Mouse (Mus musculus): ENCODE results near the gene Fgb.

Gene Fgb

DNA sequence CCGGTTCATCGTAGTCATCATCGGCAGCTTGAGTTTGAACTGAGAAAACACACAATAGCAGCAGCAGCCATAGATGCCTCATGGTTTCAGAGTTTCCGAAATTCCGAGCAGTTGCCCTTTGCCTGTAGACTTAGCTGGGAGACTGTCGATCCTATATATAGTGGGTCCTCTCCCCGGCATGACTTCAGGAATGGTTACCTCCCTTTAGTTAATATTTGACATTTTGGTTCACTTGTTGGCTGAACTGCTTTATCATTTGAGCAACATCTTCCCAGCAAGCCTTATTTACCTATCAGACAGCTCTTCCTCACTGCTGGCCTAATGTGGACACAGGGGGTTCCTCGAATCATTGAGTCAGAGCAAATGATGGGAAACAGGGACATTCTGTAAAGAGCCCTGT is at the start of gene Fgb:
Fgb (minus strand) TSS at position 184 of the 400 bp plus-strand sequence.
- DNase-seq, result no peak

- DNase-seq, result no peak
Observed at GRCm38 (mm10) chr3:83099139-83099538, 49.5 kb upstream of the Fgb start.

- no peak for DNase-seq
Observed at GRCm38 (mm10) chr3:83098546-83099034, 48.9 kb upstream of the Fgb start.

- no peak for DNase-seq
Observed at GRCm38 (mm10) chr3:83097586-83097985, 47.9 kb upstream of the Fgb start.

DNA sequence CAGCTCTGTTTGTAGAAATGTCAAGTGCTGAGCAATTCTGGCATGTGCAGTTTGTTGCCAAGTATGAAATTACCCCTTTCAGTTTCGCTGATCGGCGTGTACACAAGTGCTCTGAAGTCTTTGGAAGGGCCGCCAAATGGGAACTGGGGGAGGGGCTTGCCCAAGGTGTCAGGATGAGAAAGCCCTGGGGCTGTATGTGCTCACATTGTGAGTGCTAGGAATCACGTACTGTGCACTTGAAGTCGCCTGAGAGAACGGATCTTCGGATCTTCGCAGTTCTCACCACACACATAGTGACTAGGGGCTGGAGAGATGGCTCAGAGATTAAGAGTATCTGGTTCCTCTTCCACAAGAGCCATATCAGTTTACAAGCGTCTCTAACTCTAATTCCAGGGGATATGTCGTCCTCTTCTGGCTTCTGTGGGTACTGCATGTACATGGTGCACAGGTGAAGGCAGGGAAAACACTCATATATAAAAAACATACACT is 30.9 kb upstream of the Fgb start:
- DNase-seq, result peak; percentile 34

GRCm38 (mm10) chr3:83076563-83076962 is 26.9 kb upstream of the Fgb start:
- no peak for DNase-seq

DNA sequence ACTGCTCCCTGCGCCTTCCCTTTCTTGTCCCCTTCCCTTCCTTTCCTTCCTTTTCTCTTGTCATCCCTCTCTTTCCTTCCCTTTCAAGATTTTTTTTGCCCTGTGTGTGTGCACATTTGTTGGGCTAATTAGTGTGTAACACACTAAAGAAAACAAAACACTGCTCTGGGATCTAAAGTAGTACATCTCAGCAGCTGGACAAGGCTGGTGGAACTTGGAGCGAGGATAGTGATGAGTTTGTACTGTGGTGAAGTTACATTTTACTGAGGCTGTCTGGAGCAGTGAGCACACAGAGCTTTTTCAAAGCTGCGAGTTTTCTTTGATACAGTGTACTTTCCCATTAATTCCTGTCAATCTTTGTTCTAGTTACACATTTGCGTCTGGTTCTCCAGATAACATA is 20.6 kb upstream of the Fgb start:
- DNase-seq, result no peak

GRCm38 (mm10) chr3:83068869-83069268 is 19.2 kb upstream of the Fgb start:
- no peak for DNase-seq

- DNase-seq, result no peak
Observed at GRCm38 (mm10) chr3:83067920-83068319, 18.3 kb upstream of the Fgb start.

DNA sequence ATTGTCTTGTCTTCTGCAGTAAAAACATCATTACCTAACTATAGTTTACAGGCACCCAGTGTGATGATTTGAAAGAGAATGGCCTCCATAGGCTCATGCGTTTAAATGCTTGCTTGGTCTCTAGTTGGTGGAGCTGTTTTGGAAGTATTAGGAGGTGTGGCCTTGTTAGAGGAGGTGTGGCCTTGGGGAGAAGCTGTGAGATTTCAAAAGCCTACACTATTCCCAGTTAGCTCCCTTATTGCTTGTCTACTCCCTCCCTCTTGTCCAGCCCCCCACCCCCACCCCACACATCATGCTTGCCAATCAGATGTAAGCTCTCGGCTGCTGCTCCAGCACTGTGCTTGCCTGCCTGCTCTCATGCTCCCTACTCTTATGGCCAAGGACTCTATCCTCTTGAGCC is 7.4 kb upstream of the Fgb start:
- DNase-seq, result no peak

DNA sequence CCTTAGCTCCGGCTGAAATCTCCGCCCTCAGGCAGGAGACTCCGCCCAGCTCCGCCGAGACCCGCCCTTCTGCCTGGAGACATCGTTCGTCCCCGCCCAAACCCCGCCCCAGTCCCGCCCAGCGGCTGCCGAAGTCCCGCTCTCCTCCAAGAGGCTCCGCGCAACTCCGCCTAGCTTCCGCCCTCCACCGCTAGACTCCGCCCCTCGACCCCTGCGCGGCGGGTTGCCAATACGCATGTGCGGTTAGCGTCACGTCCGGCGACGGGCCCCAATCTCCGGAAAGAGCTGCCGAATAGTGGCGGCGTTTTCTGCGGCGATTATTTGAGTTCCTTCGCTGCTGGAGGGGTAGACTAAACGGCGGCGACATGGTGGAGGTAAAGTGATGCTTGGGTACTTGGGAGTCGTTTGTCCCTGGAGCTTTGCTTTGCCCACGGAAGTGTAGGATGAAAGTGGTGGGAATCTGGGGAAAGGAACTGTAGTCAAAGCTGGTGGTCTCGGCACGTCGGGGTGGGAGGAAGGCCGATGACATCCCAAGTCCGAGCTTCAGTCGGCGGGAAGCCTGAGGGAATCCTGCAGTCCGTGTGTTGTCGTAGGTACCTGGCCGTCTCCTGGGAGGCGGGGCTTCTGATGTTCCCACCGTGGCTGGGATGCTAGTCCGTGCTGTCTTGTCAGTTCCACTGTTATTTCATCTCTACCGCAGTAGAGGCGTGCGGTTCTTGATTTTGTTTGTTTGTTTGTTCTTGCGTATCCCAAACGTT is 5.8 kb upstream of the Fgb start, which contains the start of gene Plrg1:
Plrg1 (plus strand) TSS at position 242 of the 758 bp plus-strand sequence.
- peak; percentile 99 for DNase-seq

GRCm38 (mm10) chr3:83054759-83055158 is 5.1 kb upstream of the Fgb start:
- no peak for DNase-seq

GRCm38 (mm10) chr3:83053758-83054157 is 4.1 kb upstream of the Fgb start:
- DNase-seq, result peak; percentile 20

GRCm38 (mm10) chr3:83053126-83053525 is 3.5 kb upstream of the Fgb start:
- no peak for DNase-seq

- DNase-seq, result no peak
Observed at GRCm38 (mm10) chr3:83052102-83052501, 2.4 kb upstream of the Fgb start.

DNA sequence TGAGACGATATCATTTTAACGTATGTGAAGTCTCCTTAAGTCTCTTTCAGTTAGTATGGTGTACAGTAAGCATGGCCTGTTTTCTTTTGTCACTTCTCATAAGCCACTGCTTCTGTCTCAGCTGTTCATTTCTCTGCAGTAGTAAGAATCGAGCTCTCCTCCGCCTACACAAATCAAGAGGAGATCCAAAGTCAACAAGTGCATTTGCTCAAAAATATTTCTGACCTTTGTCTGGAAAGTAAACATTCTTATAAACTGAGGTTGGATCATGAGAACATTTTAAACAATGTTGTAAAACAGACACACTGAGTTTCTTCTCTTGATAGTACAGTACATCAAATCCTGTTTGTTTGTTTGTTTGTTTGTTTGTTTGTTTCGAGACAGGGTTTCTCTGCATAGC is 998 bp upstream of the Fgb start:
- no peak for DNase-seq

- DNase-seq, result no peak
Observed at GRCm38 (mm10) chr3:83046649-83047048, 3.0 kb downstream of the Fgb start.

- DNase-seq, result no peak
Observed at GRCm38 (mm10) chr3:83042451-83042850, 7.2 kb downstream of the Fgb start.

- DNase-seq, result no peak
Observed at GRCm38 (mm10) chr3:83039666-83040065, 10.0 kb downstream of the Fgb start.

GRCm38 (mm10) chr3:83038865-83039264 is 10.8 kb downstream of the Fgb start:
- DNase-seq, result no peak

DNA sequence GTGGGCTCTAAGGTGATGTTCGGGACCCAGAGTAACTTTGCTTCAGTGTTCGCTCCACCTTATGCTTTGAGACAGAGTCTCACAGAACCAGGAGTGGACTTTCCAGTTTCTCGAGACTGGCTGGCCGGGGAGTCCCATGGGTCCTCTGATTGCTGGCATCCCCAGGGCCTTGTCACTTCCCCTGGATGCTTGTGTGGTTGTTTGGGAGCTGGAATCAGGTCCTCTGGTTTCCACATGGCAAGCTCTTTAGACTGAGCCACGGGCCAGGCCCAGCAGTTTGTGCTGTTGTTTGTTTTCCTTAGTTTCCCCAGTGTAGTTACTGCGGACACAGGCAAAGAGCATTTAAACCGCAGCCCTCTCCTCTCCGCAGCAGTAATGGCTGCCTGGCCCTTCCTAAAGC is 15.9 kb downstream of the Fgb start:
- DNase-seq, result no peak

GRCm38 (mm10) chr3:83032746-83033308 is 16.8 kb downstream of the Fgb start:
- no peak for DNase-seq

DNA sequence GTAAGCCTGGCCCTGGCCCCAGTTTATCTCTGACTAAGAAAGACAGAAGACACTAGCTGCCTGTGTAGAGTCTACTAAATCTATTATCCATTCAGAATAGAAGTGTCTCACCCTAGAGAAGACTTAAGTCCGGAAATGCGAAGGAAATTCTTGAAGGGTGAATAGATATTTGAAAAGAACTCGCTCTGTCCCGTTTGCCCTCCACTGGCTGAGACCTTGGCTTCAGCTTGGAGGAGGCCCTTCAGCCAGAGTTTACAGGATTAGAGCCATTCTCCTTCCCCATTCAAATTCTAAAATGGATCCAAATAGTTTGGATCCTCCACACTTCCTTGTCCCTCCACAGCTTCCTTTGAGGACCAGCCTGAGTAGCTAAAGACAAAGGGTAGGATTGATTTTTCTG is 19.3 kb downstream of the Fgb start:
- no peak for DNase-seq

- DNase-seq, result no peak
Observed at GRCm38 (mm10) chr3:83027546-83028251, 22.0 kb downstream of the Fgb start.

Measured in cerebellum, adult 8-10 months (tissue).